Comparison of ENCODE assay signal across 11 mouse cellular contexts in the genomic region with DNA sequence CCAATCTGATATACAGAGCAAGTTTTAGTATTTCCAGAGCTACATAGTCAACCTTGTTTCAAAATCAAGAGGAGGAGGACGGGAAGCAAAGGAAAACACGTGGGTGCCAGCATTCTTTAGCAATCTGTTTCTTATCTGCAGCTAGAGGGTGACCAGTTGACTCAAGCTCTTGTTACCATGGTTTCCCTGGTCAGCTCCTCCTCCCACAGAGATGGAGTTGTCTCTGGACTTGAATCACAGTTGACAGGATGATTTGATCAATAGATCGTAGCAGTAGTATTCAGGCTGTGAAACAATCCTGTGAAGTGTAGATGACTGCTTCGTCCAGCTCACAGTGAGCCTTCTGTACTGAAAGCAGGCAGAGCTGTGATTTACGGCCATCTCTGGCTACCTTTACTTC. TPM values are rescaled to one million over a fixed set of nuclear protein-coding genes. Genes with fewer than 3 reads are reported as not detected.
DNase-seq lines count a peak whose midpoint lies in the region; ATAC-seq lines count a peak whose summit lies in the region.
"Had no signal": no experiment of that assay in that cellular context is flagged by ENCODE, and none has a peak within 500 bp of the region (broad histone marks: within the 10 kb centered on the region; RNA-seq: fewer than 3 reads in every experiment).

No protein-coding gene starts in this region.

- H3K9ac ChIP-seq in intestine, embryonic 15.5 days: no peak overlapping the region
- H3K9ac ChIP-seq: lung, embryonic 15.5 days had no signal

- DNase-seq in kidney, adult 9 months: peak; percentile 33
- DNase-seq in kidney, adult 11 months: no peak
- peak; percentile 62 for DNase-seq in adrenal gland, postnatal 10 days
- peak; percentile 49 for DNase-seq in lung, postnatal 10 days
- DNase-seq in cerebellum, adult 8-10 months: no peak
- no peak for DNase-seq in right cerebral cortex, postnatal 14 days

- H3K4me3 ChIP-seq in intestine, embryonic 15.5 days (replicated peaks): no peak overlapping the region
- H3K4me3 ChIP-seq: lung, embryonic 15.5 days had no signal

- H3K27ac ChIP-seq in intestine, embryonic 15.5 days: no peak overlapping the region
- H3K27ac ChIP-seq: lung, embryonic 15.5 days had no signal

- peaks cover 11% of the 10 kb centered on the region; the same call in 1 of the 2 replicates for H3K4me1 ChIP-seq in intestine, embryonic 15.5 days (replicated peaks)

- WGBS in intestine, embryonic 15.5 days: 13% methylated on average over 5 of the region's 5 CpGs

- ATAC-seq in intestine, embryonic 15.5 days: 0 out of 2 replicates have a peak, but pooled peaks have one; percentile 37
- ATAC-seq in granulocyte monocyte progenitor cell, adult 5-6 weeks (replicated peaks; ENCODE audit: poor library complexity, severe bottlenecking): no peak
- ATAC-seq: Patski had no signal

- H3K4me2 ChIP-seq in intestine, embryonic 15.5 days (replicated peaks): no peak overlapping the region
- H3K4me2 ChIP-seq: lung, embryonic 15.5 days had no signal

- H3K36me3 ChIP-seq in intestine, embryonic 15.5 days: no peaks in the 10 kb centered on the region
- H3K36me3 ChIP-seq: lung, embryonic 15.5 days had no signal

- no peaks in the 10 kb centered on the region for H3K9me3 ChIP-seq in intestine, embryonic 15.5 days
- H3K9me3 ChIP-seq: lung, embryonic 15.5 days had no signal

- H3K27me3 ChIP-seq in intestine, embryonic 15.5 days (replicated peaks): no peaks in the 10 kb centered on the region
- H3K27me3 ChIP-seq: lung, embryonic 15.5 days; Patski had no signal

RNA-seq across cellular contexts. Expression of a gene that starts 20.0 kb away (rescaled TPM):
- total RNA-seq in adrenal gland, postnatal 10 days (2021): 1 to 10 TPM; 4.2 to 5.1 TPM
- 2.6 and 3.1 TPM in 2 replicates for polyA plus RNA-seq in intestine, embryonic 15.5 days (2015; fragmentation: Nextera tagmentation; extraction: Ambion mirVana)
- 4.9 and 6.6 TPM in 2 replicates for total RNA-seq in granulocyte monocyte progenitor cell, adult 5-6 weeks (2014; fragmentation: Nextera tagmentation)
- total RNA-seq in granulocyte monocyte progenitor cell, adult 5-6 weeks (2017): 3.6 and 6.1 TPM in 2 replicates

RNA-seq across cellular contexts. Expression of a gene that starts 20.3 kb away (rescaled TPM):
- total RNA-seq in adrenal gland, postnatal 10 days (2021): 10 to 100 TPM; 18.1 to 19.2 TPM
- polyA plus RNA-seq in intestine, embryonic 15.5 days (2015; fragmentation: Nextera tagmentation; extraction: Ambion mirVana): 6.6 and 7.0 TPM in 2 replicates
- total RNA-seq in granulocyte monocyte progenitor cell, adult 5-6 weeks (2014; fragmentation: Nextera tagmentation): 2.1 and 6.1 TPM in 2 replicates
- total RNA-seq in granulocyte monocyte progenitor cell, adult 5-6 weeks (2017): 0.46 and 1.6 TPM in 2 replicates

RNA-seq across cellular contexts. Expression of a gene that starts 30.3 kb away (rescaled TPM):
- total RNA-seq in adrenal gland, postnatal 10 days (2021): 1 to 10 TPM; 2.0 to 5.0 TPM
- 0.33 and 0.54 TPM in 2 replicates for polyA plus RNA-seq in intestine, embryonic 15.5 days (2015; fragmentation: Nextera tagmentation; extraction: Ambion mirVana)
- 5.4 and 27.7 TPM in 2 replicates for total RNA-seq in granulocyte monocyte progenitor cell, adult 5-6 weeks (2014; fragmentation: Nextera tagmentation)
- 38.0 and 41.8 TPM in 2 replicates for total RNA-seq in granulocyte monocyte progenitor cell, adult 5-6 weeks (2017)
- polyA plus RNA-seq: forebrain, embryonic 11.5 days had no signal

RNA-seq across cellular contexts. Expression of a gene that starts 34.0 kb away (rescaled TPM):
- 10 to 100 TPM; 62.6 to 76.3 TPM for total RNA-seq in adrenal gland, postnatal 10 days (2021)
- 62.1 and 63.9 TPM in 2 replicates for polyA plus RNA-seq in intestine, embryonic 15.5 days (2015; fragmentation: Nextera tagmentation; extraction: Ambion mirVana)
- 99.4 and 106 TPM in 2 replicates for total RNA-seq in granulocyte monocyte progenitor cell, adult 5-6 weeks (2014; fragmentation: Nextera tagmentation)
- total RNA-seq in granulocyte monocyte progenitor cell, adult 5-6 weeks (2017): 95.6 and 98.9 TPM in 2 replicates

RNA-seq across cellular contexts. Expression of a gene that starts 42.5 kb away (rescaled TPM):
- 10 to 100 TPM; 53.9 to 67.5 TPM for total RNA-seq in adrenal gland, postnatal 10 days (2021)
- polyA plus RNA-seq in intestine, embryonic 15.5 days (2015; fragmentation: Nextera tagmentation; extraction: Ambion mirVana): 18.1 and 19.1 TPM in 2 replicates
- 153 and 165 TPM in 2 replicates for total RNA-seq in granulocyte monocyte progenitor cell, adult 5-6 weeks (2014; fragmentation: Nextera tagmentation)
- 30.2 and 38.5 TPM in 2 replicates for total RNA-seq in granulocyte monocyte progenitor cell, adult 5-6 weeks (2017)

Comparison
In these comparisons a context has a peak if more than half of its experiments do, and no peak if none do; other contexts are left out.
1. DNase-seq: peak in kidney, adult 9 months (single experiment), adrenal gland, postnatal 10 days (single experiment) and lung, postnatal 10 days (single experiment); none in kidney, adult 11 months (single experiment), cerebellum, adult 8-10 months (single experiment) and right cerebral cortex, postnatal 14 days (single experiment).